Mouse (Mus musculus): ENCODE measurements around the gene Myod1.

DNA sequence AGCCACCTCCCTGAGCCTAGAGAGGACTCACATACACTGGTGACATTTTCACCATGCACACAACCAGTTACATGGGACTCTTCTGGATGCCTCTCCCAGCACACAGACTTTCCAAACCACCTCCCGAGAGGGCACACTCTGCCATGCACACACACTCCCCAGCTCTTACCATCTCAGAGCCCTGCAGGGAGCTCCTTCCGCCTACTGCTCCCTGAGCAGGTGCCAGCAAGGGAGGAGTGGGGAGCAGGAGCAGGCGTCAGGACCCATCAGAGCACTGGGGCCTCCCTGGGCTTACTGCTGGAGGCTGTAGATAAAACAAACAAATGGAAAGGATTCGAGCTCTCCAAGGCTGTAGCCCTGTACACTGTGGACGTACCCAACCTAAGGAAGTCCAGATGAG lies 45.3 kb downstream of the Myod1 start:
- TF ChIP-seq CTCF (IDR thresholded peaks at IDR 0.05; ENCODE audit: low read depth): no peak
- no peak for TF ChIP-seq EP300 (IDR thresholded peaks at IDR 0.05; ENCODE audit: low read depth)
